Mouse (Mus musculus): ENCODE measurements around the gene Wdr70. TPM values are rescaled to one million over a fixed set of nuclear protein-coding genes. Genes with fewer than 3 reads are reported as not detected.

Gene Wdr70
- total and polyA plus RNA-seq, 3 experiments, result 21.9 to 37.1 (median 23.6) TPM

DNA sequence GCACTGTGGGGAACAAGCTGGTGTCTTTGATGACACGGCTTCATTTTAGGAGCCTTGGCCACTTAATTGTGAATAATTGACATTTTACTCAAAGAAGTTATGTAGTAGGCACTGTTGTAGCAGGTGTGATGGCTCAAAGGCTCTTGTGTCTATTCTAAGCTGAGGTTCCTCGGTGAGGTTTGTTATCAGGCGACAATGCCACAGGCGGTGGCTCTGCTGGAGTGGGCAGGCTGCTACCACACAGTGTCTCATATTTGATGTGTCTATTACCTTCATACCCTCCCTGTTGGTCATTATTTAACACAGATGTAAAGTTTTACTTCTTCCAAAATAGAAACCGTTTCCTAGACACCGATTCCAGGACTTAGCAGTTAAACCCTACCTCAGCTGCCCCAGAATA is 177.9 kb downstream of the Wdr70 start:
- no peaks in the 10 kb centered on the region for H3K9me3 ChIP-seq (replicated peaks; ENCODE audit: low read length)
- H3K27ac ChIP-seq (ENCODE audit: insufficient read depth, low read depth), result no peak overlapping the region
- H3K9ac ChIP-seq (ENCODE audit: insufficient read depth, low read depth), result no peak overlapping the region
- no peak overlapping the region for H3K4me3 ChIP-seq (replicated peaks in 1 of 3; ENCODE audit: low read depth in 2 of 3, low read length in 2 of 3, poor library complexity in 1 of 3)
- no peaks in the 10 kb centered on the region for H3K79me2 ChIP-seq (replicated peaks; ENCODE audit: control insufficient read depth, extremely low read depth, insufficient read depth, poor library complexity, severe bottlenecking)
- dilution Hi-C loops (cut with MboI; ENCODE audit: extremely low pct_ligation_motif_present, extremely low pct_unique_long_range_greater_than_20kb, low sequenced_read_pairs), result no loop called here
- no peaks in the 10 kb centered on the region for H3K27me3 ChIP-seq (replicated peaks)
- DNase-seq (ENCODE audit: extremely low read depth), result no peak
- H3K4me1 ChIP-seq (ENCODE audit: control insufficient read depth in 1 of 2, insufficient read depth in 2 of 2), result peaks cover 0 to 8% of the 10 kb centered on the region in 2 experiments; a peak in 1 of 4 replicates
- H3K4me2 ChIP-seq (ENCODE audit: insufficient read depth, low read depth, poor library complexity, severe bottlenecking), result no peak overlapping the region
- H3K36me3 ChIP-seq (replicated peaks in 1 of 2; ENCODE audit: control insufficient read depth in 1 of 2, insufficient read depth in 1 of 2, low read length in 1 of 2), result peaks cover 0 to 37% of the 10 kb centered on the region in 2 experiments
- TF ChIP-seq EP300 (IDR thresholded peaks at IDR 0.05; ENCODE audit: low read length) (no peak), ZMIZ1 (IDR thresholded peaks at IDR 0.05; ENCODE audit: low read depth, low read length) (no peak), GABPA (IDR thresholded peaks at IDR 0.05; ENCODE audit: insufficient replicate concordance, low read depth, low read length) (no peak), KAT2A (IDR thresholded peaks at IDR 0.05; ENCODE audit: insufficient replicate concordance, low read length) (no peak), JUN (IDR thresholded peaks at IDR 0.05; ENCODE audit: insufficient read depth, low read depth, low read length) (no peak), NELFE (IDR thresholded peaks at IDR 0.05; ENCODE audit: low read depth, low read length) (no peak), MAZ (IDR thresholded peaks at IDR 0.05; ENCODE audit: low read depth, low read length) (no peak), ZC3H11A (IDR thresholded peaks at IDR 0.05; ENCODE audit: low read depth, low read length) (no peak), MYC (IDR thresholded peaks at IDR 0.05; ENCODE audit: low read depth, low read length) (no peak), E2F4 (IDR thresholded peaks at IDR 0.05; ENCODE audit: insufficient replicate concordance, low read depth, low read length) (no peak), HCFC1 (IDR thresholded peaks at IDR 0.05; ENCODE audit: low read depth, low read length) (no peak), UBTF (IDR thresholded peaks at IDR 0.05; ENCODE audit: low read depth, low read length) (no peak), POLR2A (IDR thresholded peaks at IDR 0.05; ENCODE audit: low read depth, low read length) (no peak)
- in situ Hi-C loops (cut with MboI; ENCODE audit: low pct_ligation_motif_present, low pct_unique_long_range_greater_than_20kb, low sequenced_read_pairs), result no loop called here

DNA sequence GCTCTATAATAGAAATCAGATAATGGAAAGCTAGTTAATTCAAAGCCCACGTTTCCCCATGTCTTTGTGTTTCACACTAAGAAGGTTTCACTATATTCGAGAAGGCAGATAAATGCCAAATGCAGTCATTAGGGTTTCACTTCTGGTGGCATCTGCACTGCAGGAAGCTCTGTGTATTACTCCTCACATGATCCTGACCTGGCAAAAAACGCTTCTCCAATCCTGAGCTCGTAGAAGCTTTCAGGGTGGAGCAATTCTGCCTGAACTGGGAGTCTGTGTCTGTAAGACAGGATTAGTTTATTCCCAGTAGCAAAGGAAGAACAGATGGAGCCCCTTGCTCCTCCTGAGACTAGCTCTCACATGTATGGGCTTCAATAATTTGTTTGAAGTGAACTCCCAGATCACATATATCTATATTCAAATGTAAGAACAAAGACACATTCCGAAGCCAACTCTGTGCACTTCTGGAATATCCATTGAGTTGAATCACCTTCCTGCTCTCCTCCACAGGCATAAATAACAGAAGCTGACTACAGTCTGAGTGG is 192.4 kb downstream of the Wdr70 start:
- Histone ChIP-seq H3K36me3 (replicated peaks in 1 of 2; ENCODE audit: control insufficient read depth in 1 of 2, insufficient read depth in 1 of 2, low read length in 1 of 2) (peaks cover 0 to 4% of the 10 kb centered on the region in 2 experiments), H3K79me2 (replicated peaks; ENCODE audit: control insufficient read depth, extremely low read depth, insufficient read depth, poor library complexity, severe bottlenecking) (no peaks in the 10 kb centered on the region), H3K9ac (ENCODE audit: insufficient read depth, low read depth) (no peak overlapping the region), H3K27me3 (replicated peaks) (no peaks in the 10 kb centered on the region), H3K4me3 (replicated peaks in 1 of 3; ENCODE audit: low read depth in 2 of 3, low read length in 2 of 3, poor library complexity in 1 of 3) (no peak overlapping the region), H3K4me1 (ENCODE audit: control insufficient read depth in 1 of 2, insufficient read depth in 2 of 2) (no peaks in the 10 kb centered on the region), H3K4me2 (ENCODE audit: insufficient read depth, low read depth, poor library complexity, severe bottlenecking) (no peak overlapping the region), H3K9me3 (replicated peaks; ENCODE audit: low read length) (no peaks in the 10 kb centered on the region), H3K27ac (ENCODE audit: insufficient read depth, low read depth) (no peak overlapping the region)
- DNase-seq (ENCODE audit: extremely low read depth), result no peak
- dilution Hi-C loops (cut with MboI; ENCODE audit: extremely low pct_ligation_motif_present, extremely low pct_unique_long_range_greater_than_20kb, low sequenced_read_pairs) (no loop called here), in situ Hi-C loops (cut with MboI; ENCODE audit: low pct_ligation_motif_present, low pct_unique_long_range_greater_than_20kb, low sequenced_read_pairs) (no loop called here)
- TF ChIP-seq MAFK (IDR thresholded peaks at IDR 0.05; ENCODE audit: insufficient replicate concordance, low read length) (no peak), EP300 (IDR thresholded peaks at IDR 0.05; ENCODE audit: low read length) (no peak), E2F4 (IDR thresholded peaks at IDR 0.05; ENCODE audit: insufficient replicate concordance, low read depth, low read length) (no peak), MYC (IDR thresholded peaks at IDR 0.05; ENCODE audit: low read depth, low read length) (no peak), ETS1 (conservative IDR thresholded peaks at IDR 0.05; ENCODE audit: low read depth, low read length) (no peak), IRF4 (IDR thresholded peaks at IDR 0.05; ENCODE audit: low read depth, low read length) (no peak), GABPA (IDR thresholded peaks at IDR 0.05; ENCODE audit: insufficient replicate concordance, low read depth, low read length) (no peak), CHD1 (IDR thresholded peaks at IDR 0.05; ENCODE audit: low read depth, low read length) (no peak), CHD2 (IDR thresholded peaks at IDR 0.05; ENCODE audit: low read length) (no peak)
